Mouse (Mus musculus) intestine, postnatal 0 days (tissue): ENCODE measurements around the gene Lactbl1. TPM values are rescaled to one million over a fixed set of nuclear protein-coding genes. Genes with fewer than 3 reads are reported as not detected.

ENCODE experiments used
- ATAC-seq: fragments of 200-750 bp; cut with Nextera tagmentation; 2 replicates; pipeline ENCODE4 v1.8.0; 2017; ENCODE audit warnings: mild to moderate bottlenecking, moderate TSS enrichment, moderate library complexity
- H3K27ac ChIP-seq: fragments of 300-500 bp; sonication (generic); 2 replicates; pipeline ENCODE4 v1.5.1; 2014; ENCODE audit warnings: mild to moderate bottlenecking, low read depth, low read length, moderate library complexity
- H3K27me3 ChIP-seq: fragments of 300-500 bp; sonication (generic); replicated peaks from 2 replicates; pipeline ENCODE4 v1.6.1; 2014; ENCODE audit warnings: low read length, mixed read lengths; ENCODE audit not compliant: control insufficient read depth, insufficient read depth
- H3K36me3 ChIP-seq: fragments of 300-500 bp; sonication (generic); 2 replicates; pipeline ENCODE4 v1.6.1; 2014; ENCODE audit warnings: mild to moderate bottlenecking, moderate library complexity; ENCODE audit not compliant: control insufficient read depth, insufficient read depth
- H3K4me1 ChIP-seq: fragments of 300-500 bp; sonication (generic); replicated peaks from 2 replicates; pipeline ENCODE4 v1.6.1; 2014; ENCODE audit warnings: antibody characterized with exemption, low read length, mixed read lengths; ENCODE audit not compliant: control insufficient read depth, insufficient read depth
- H3K4me2 ChIP-seq: fragments of 300-500 bp; sonication (generic); replicated peaks from 2 replicates; pipeline ENCODE4 v1.6.1; 2014; ENCODE audit warnings: low read depth, mild to moderate bottlenecking, moderate library complexity
- H3K4me3 ChIP-seq: fragments of 300-500 bp; sonication (generic); 2 replicates; pipeline ENCODE4 v1.5.1; 2014; ENCODE audit warnings: low read depth, low read length
- H3K9ac ChIP-seq: fragments of 300-500 bp; sonication (generic); 2 replicates; pipeline ENCODE4 v1.6.1; 2014; ENCODE audit warnings: mild to moderate bottlenecking, low read depth, low read length
- H3K9me3 ChIP-seq: fragments of 300-500 bp; sonication (generic); 2 replicates; pipeline ENCODE4 v1.6.1; 2016; ENCODE audit warnings: mixed run types; ENCODE audit not compliant: control insufficient read depth
- CTCF ChIP-seq: sonication (generic); IDR thresholded peaks from 2 replicates; pipeline ENCODE4 v1.5.1; 2016; ENCODE audit warnings: low read depth, mild to moderate bottlenecking, control low read depth, antibody characterized with exemption, moderate library complexity
- WGBS: fragments of 180-500 bp; shearing (Covaris S2); extraction: QIAGEN DNeasy Blood & Tissue Kit; methylation state at CpG from one replicate; pipeline ENCODE4 v1.1.7; 2014; 5-methylcytosine and 5-hydroxymethylcytosine counted together
- microRNA-seq: library from miRNA; unstranded; fragments of <30 nt; microRNA quantifications from one replicate; pipeline ENCODE4, GENCODE M21; 2016
- polyA plus RNA-seq: library from polyadenylated mRNA; unstranded; fragments of >200 nt; fragmentation: Nextera tagmentation; extraction: Ambion mirVana; gene quantifications from 2 replicates; pipeline ENCODE4 v1.2.1, GENCODE M21; 2015

Gene Lactbl1
- polyA plus RNA-seq, 1 experiment from 2014 or later: not detected

- H3K4me3 ChIP-seq: no peak overlapping the region
- H3K9ac ChIP-seq: no peak overlapping the region
- no peak for TF ChIP-seq CTCF
- H3K27ac ChIP-seq: no peak overlapping the region
- H3K4me2 ChIP-seq: no peak overlapping the region
- no peaks in the 10 kb centered on the region; the same call in 1 of the 2 replicates for H3K4me1 ChIP-seq
- no peaks in the 10 kb centered on the region for H3K9me3 ChIP-seq
- no peaks in the 10 kb centered on the region for H3K27me3 ChIP-seq
- ATAC-seq: no peak
- H3K36me3 ChIP-seq: peaks cover 8% of the 10 kb centered on the region
- 85% methylated on average over 14 of the region's 14 CpGs for WGBS
Measured at GRCm38 (mm10) chr4:136680641-136681040, 58.2 kb downstream of the Lactbl1 start.

GRCm38 (mm10) chr4:136684485-136684884 lies 62.1 kb downstream of the Lactbl1 start:
- no peak overlapping the region for H3K9ac ChIP-seq
- H3K27me3 ChIP-seq: no peaks in the 10 kb centered on the region
- H3K4me1 ChIP-seq: no peaks in the 10 kb centered on the region
- no peak overlapping the region for H3K4me2 ChIP-seq
- peak; percentile 8; the same call in 1 of the 2 replicates for ATAC-seq
- peak; percentile 47 for TF ChIP-seq CTCF
- peaks cover 8% of the 10 kb centered on the region for H3K36me3 ChIP-seq
- H3K4me3 ChIP-seq: no peak overlapping the region
- no peak overlapping the region for H3K27ac ChIP-seq
- no peaks in the 10 kb centered on the region for H3K9me3 ChIP-seq
- WGBS: 79% methylated on average over 6 of the region's 6 CpGs

GRCm38 (mm10) chr4:136685431-136685869 lies 63.0 kb downstream of the Lactbl1 start:
- H3K9me3 ChIP-seq: no peaks in the 10 kb centered on the region
- peaks cover 8% of the 10 kb centered on the region for H3K36me3 ChIP-seq
- no peak overlapping the region for H3K9ac ChIP-seq
- H3K4me3 ChIP-seq: no peak overlapping the region
- H3K27ac ChIP-seq: no peak overlapping the region
- no peak overlapping the region for H3K4me2 ChIP-seq
- no peak for ATAC-seq
- H3K27me3 ChIP-seq: no peaks in the 10 kb centered on the region
- no peak for TF ChIP-seq CTCF
- H3K4me1 ChIP-seq: no peaks in the 10 kb centered on the region
- 59% methylated on average over 10 of the region's 10 CpGs for WGBS

- Histone ChIP-seq H3K27me3 (no peaks in the 10 kb centered on the region), H3K27ac (no peak overlapping the region), H3K36me3 (peaks cover 5% of the 10 kb centered on the region), H3K9me3 (no peaks in the 10 kb centered on the region), H3K9ac (no peak overlapping the region), H3K4me3 (no peak overlapping the region), H3K4me1 (no peaks in the 10 kb centered on the region), H3K4me2 (no peak overlapping the region)
- no peak for ATAC-seq
- 66% methylated on average over 4 of the region's 4 CpGs for WGBS
- TF ChIP-seq CTCF: peak; percentile 47
Measured at GRCm38 (mm10) chr4:136688113-136688512, 65.7 kb downstream of the Lactbl1 start.

Small RNA genes within 50 kb of the gene (microRNA-seq; reads per million reads assigned to microRNA genes)
- not detected for gene Gm22180

Other genes with a start within 250 kb of the Lactbl1 start
- 0.16 and 0.37 TPM in 2 replicates for gene Htr1d, start 199.1 kb upstream of the Lactbl1 start, polyA plus RNA-seq
- gene 6030445D17Rik, start 160.4 kb upstream of the Lactbl1 start, polyA plus RNA-seq: 0.50 and 0.59 TPM in 2 replicates
- 82.9 and 100 TPM in 2 replicates for gene Luzp1, start 152.9 kb upstream of the Lactbl1 start, polyA plus RNA-seq
- 16.4 and 16.5 TPM in 2 replicates for gene Kdm1a, start 19.9 kb upstream of the Lactbl1 start, polyA plus RNA-seq
- gene Tex46, start 12.2 kb upstream of the Lactbl1 start, polyA plus RNA-seq: not detected in 2 replicates
- 5.7 TPM in 2 replicates for gene Ephb2, start 213.4 kb downstream of the Lactbl1 start, polyA plus RNA-seq